Mouse (Mus musculus) natural killer cell, adult 2 months (primary cell): ENCODE measurements around the gene Mrps34.

ENCODE experiments used
- DNase-seq, 2 experiments: peaks; one replicate each; pipeline ENCODE4 v3.0.0; 2022; ENCODE audit warnings: low spot score in 2 of 2

Gene Mrps34

GRCm38 (mm10) chr17:24894995-24895547 lies at the start of gene Mrps34, which contains the start of gene Eme2:
TSS of gene Mrps34 (plus strand) at chr17:24895116.
TSS of gene Eme2 (minus strand) at chr17:24895087.
- peak; percentile 48 to 64 for DNase-seq

GRCm38 (mm10) chr17:24847386-24847785 lies 47.5 kb upstream of the Mrps34 start:
- DNase-seq = no peak

GRCm38 (mm10) chr17:24848600-24849031 lies 46.3 kb upstream of the Mrps34 start:
- no peak for DNase-seq

GRCm38 (mm10) chr17:24849733-24850064 lies 45.2 kb upstream of the Mrps34 start:
- DNase-seq = no peak

- DNase-seq = peak; percentile 92 to 94
These were observed 44.7 kb upstream of the Mrps34 start, which contains the start of gene Fahd1 for GRCm38 (mm10) chr17:24850065-24850772. TSS of gene Fahd1 (minus strand) at chr17:24850364.

- DNase-seq = no peak
These were observed 44.2 kb upstream of the Mrps34 start for GRCm38 (mm10) chr17:24850773-24851127.

GRCm38 (mm10) chr17:24851381-24852125 lies 43.4 kb upstream of the Mrps34 start:
- DNase-seq = no peak

- DNase-seq = no peak
These were observed 39.0 kb upstream of the Mrps34 start for GRCm38 (mm10) chr17:24855838-24856464.

- no peak for DNase-seq
These were observed 38.3 kb upstream of the Mrps34 start for GRCm38 (mm10) chr17:24856589-24856988.

- no peak for DNase-seq
These were observed 37.0 kb upstream of the Mrps34 start for GRCm38 (mm10) chr17:24857831-24858470.

- DNase-seq = no peak
These were observed 35.9 kb upstream of the Mrps34 start for GRCm38 (mm10) chr17:24858967-24859366.

GRCm38 (mm10) chr17:24860076-24860475 lies 34.8 kb upstream of the Mrps34 start:
- no peak for DNase-seq

GRCm38 (mm10) chr17:24861785-24862184 lies 33.1 kb upstream of the Mrps34 start:
- DNase-seq = no peak

GRCm38 (mm10) chr17:24865776-24866175 lies 29.1 kb upstream of the Mrps34 start, which contains the start of gene Igfals:
TSS of gene Igfals (plus strand) at chr17:24865997.
- DNase-seq = no peak

- DNase-seq = no peak
These were observed 27.0 kb upstream of the Mrps34 start for GRCm38 (mm10) chr17:24867914-24868313.

GRCm38 (mm10) chr17:24873695-24874404 lies 21.1 kb upstream of the Mrps34 start:
- DNase-seq = no peak

GRCm38 (mm10) chr17:24874405-24874745 lies 20.5 kb upstream of the Mrps34 start:
- no peak for DNase-seq

GRCm38 (mm10) chr17:24874989-24875388 lies 19.9 kb upstream of the Mrps34 start:
- DNase-seq = no peak

GRCm38 (mm10) chr17:24877336-24878116 lies 17.4 kb upstream of the Mrps34 start:
- DNase-seq = no peak

GRCm38 (mm10) chr17:24878117-24878397 lies 16.9 kb upstream of the Mrps34 start:
- DNase-seq = no peak

- no peak for DNase-seq
These were observed 16.4 kb upstream of the Mrps34 start for GRCm38 (mm10) chr17:24878531-24878930.
